Mouse (Mus musculus): ENCODE measurements around the gene Fam168b.
A peak's percentile ranks its signal among the peaks of the same experiment; 100 is the strongest.

Gene Fam168b

GRCm38 (mm10) chr1:34842887-34843618 lies at the start of gene Fam168b:
TSS of gene Fam168b (minus strand) at chr1:34843065.
- peak; percentile 62 for DNase-seq (ENCODE audit: low read depth)

GRCm38 (mm10) chr1:34892466-34892865 lies 49.6 kb upstream of the Fam168b start:
- DNase-seq (ENCODE audit: low read depth): no peak

- DNase-seq (ENCODE audit: low read depth): no peak
Observed at GRCm38 (mm10) chr1:34891559-34892289, 48.9 kb upstream of the Fam168b start.

GRCm38 (mm10) chr1:34883776-34884175 lies 40.9 kb upstream of the Fam168b start:
- DNase-seq (ENCODE audit: low read depth): no peak

- DNase-seq (ENCODE audit: low read depth): no peak
Observed at GRCm38 (mm10) chr1:34879611-34880010, 36.7 kb upstream of the Fam168b start.

GRCm38 (mm10) chr1:34873551-34873950 lies 30.7 kb upstream of the Fam168b start:
- no peak for DNase-seq (ENCODE audit: low read depth)

GRCm38 (mm10) chr1:34871170-34871569 lies 28.3 kb upstream of the Fam168b start:
- no peak for DNase-seq (ENCODE audit: low read depth)

GRCm38 (mm10) chr1:34869231-34869630 lies 26.4 kb upstream of the Fam168b start:
- DNase-seq (ENCODE audit: low read depth): no peak

- no peak for DNase-seq (ENCODE audit: low read depth)
Observed at GRCm38 (mm10) chr1:34868391-34868790, 25.5 kb upstream of the Fam168b start.

GRCm38 (mm10) chr1:34867574-34867955 lies 24.7 kb upstream of the Fam168b start:
- no peak for DNase-seq (ENCODE audit: low read depth)

GRCm38 (mm10) chr1:34866815-34867573 lies 24.1 kb upstream of the Fam168b start:
- DNase-seq (ENCODE audit: low read depth): peak; percentile 88

- no peak for DNase-seq (ENCODE audit: low read depth)
Observed at GRCm38 (mm10) chr1:34865866-34866265, 23.0 kb upstream of the Fam168b start.

GRCm38 (mm10) chr1:34864243-34864642 lies 21.4 kb upstream of the Fam168b start:
- no peak for DNase-seq (ENCODE audit: low read depth)

- no peak for DNase-seq (ENCODE audit: low read depth)
Observed at GRCm38 (mm10) chr1:34863323-34863722, 20.5 kb upstream of the Fam168b start.

- no peak for DNase-seq (ENCODE audit: low read depth)
Observed at GRCm38 (mm10) chr1:34862877-34863276, 20.0 kb upstream of the Fam168b start.

GRCm38 (mm10) chr1:34860205-34860604 lies 17.3 kb upstream of the Fam168b start:
- DNase-seq (ENCODE audit: low read depth): no peak

GRCm38 (mm10) chr1:34859761-34860160 lies 16.9 kb upstream of the Fam168b start:
- no peak for DNase-seq (ENCODE audit: low read depth)

- DNase-seq (ENCODE audit: low read depth): no peak
Observed at GRCm38 (mm10) chr1:34858671-34859070, 15.8 kb upstream of the Fam168b start.

- no peak for DNase-seq (ENCODE audit: low read depth)
Observed at GRCm38 (mm10) chr1:34855056-34855739, 12.3 kb upstream of the Fam168b start.

GRCm38 (mm10) chr1:34853786-34854185 lies 10.9 kb upstream of the Fam168b start:
- DNase-seq (ENCODE audit: low read depth): no peak

GRCm38 (mm10) chr1:34852116-34852878 lies 9.4 kb upstream of the Fam168b start:
- DNase-seq (ENCODE audit: low read depth): no peak
